Mouse (Mus musculus) heart, postnatal 0 days (tissue): ENCODE measurements around the gene Knop1.

ENCODE experiments used
- CTCF ChIP-seq: IDR thresholded peaks from 2 replicates; pipeline ENCODE4 v1.5.1; 2016; ENCODE audit warnings: antibody characterized with exemption, control low read depth, low read depth
- EP300 ChIP-seq: IDR thresholded peaks from 2 replicates; pipeline ENCODE4 v1.6.1; 2016; ENCODE audit warnings: antibody characterized with exemption, low read depth

DNA sequence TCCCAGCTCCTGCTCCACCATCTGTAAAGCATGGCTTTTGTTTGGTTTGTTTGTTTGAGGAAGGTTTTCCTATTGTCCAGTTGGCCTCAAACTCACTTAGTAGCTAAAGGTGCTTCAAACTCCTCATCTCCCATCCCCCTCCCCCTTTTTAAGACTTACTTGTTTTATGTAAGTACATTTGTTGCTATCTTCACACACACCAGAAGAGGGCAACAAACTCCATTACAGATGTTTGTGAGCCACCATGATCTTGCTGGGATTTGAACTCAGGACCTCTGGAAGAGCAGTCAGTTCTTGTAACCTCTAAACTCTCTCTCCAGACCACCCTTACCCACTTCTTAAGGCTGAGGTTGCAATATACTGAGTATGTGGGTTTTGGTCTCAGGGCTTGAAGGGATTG lies 42.0 kb upstream of the Knop1 start:
- TF ChIP-seq CTCF (no peak), EP300 (no peak)
